Mouse (Mus musculus) forebrain, embryonic 11.5 days (tissue): ENCODE measurements around the gene Pfdn5. TPM values are rescaled to one million over a fixed set of nuclear protein-coding genes. Genes with fewer than 3 reads are reported as not detected.

Source experiments
- ATAC-seq: fragments of 200-750 bp; cut with Nextera tagmentation; replicated peaks from 2 replicates; pipeline ENCODE4 v1.8.0; 2017; ENCODE audit warnings: moderate TSS enrichment; ENCODE audit not compliant: low FRiP score
- DNase-seq: peaks from one replicate; pipeline ENCODE4 v3.0.0-alpha.2; 2017; ENCODE audit warnings: low spot score
- H3K27ac ChIP-seq: fragments of 300-500 bp; sonication (generic); 2 replicates; pipeline ENCODE4 v1.5.1; 2014; ENCODE audit warnings: low read depth, low read length
- H3K27me3 ChIP-seq: fragments of 300-500 bp; sonication (generic); 2 replicates; pipeline ENCODE4 v1.6.1; 2014; ENCODE audit warnings: mild to moderate bottlenecking, low read length, mixed read lengths; ENCODE audit not compliant: control insufficient read depth, insufficient read depth
- H3K36me3 ChIP-seq: fragments of 300-500 bp; sonication (generic); 2 replicates; pipeline ENCODE4 v1.6.1; 2014; ENCODE audit warnings: mild to moderate bottlenecking, low read length, moderate library complexity, mixed read lengths; ENCODE audit not compliant: control insufficient read depth, insufficient read depth
- H3K4me1 ChIP-seq: fragments of 300-500 bp; sonication (generic); replicated peaks from 2 replicates; pipeline ENCODE4 v1.6.1; 2014; ENCODE audit warnings: low read length, mixed read lengths; ENCODE audit not compliant: control insufficient read depth, insufficient read depth
- H3K4me2 ChIP-seq: fragments of 300-500 bp; sonication (generic); 2 replicates; pipeline ENCODE4 v1.6.1; 2014; ENCODE audit warnings: low read depth, mild to moderate bottlenecking, low read length, moderate library complexity, mixed read lengths; ENCODE audit not compliant: severe bottlenecking
- H3K4me3 ChIP-seq: fragments of 300-500 bp; sonication (generic); 2 replicates; pipeline ENCODE4 v1.5.1; 2014; ENCODE audit warnings: low read depth, low read length
- H3K9ac ChIP-seq: fragments of 300-500 bp; sonication (generic); 2 replicates; pipeline ENCODE4 v1.6.1; 2014; ENCODE audit warnings: low read length
- H3K9me3 ChIP-seq: fragments of 300-500 bp; sonication (generic); 2 replicates; pipeline ENCODE4 v1.6.1; 2016; ENCODE audit warnings: low read length, mixed read lengths; ENCODE audit not compliant: control insufficient read depth
- WGBS: fragments of 180-500 bp; shearing (Covaris S2); extraction: QIAGEN DNeasy Blood & Tissue Kit; methylation state at CpG from one replicate; pipeline ENCODE4 v1.1.7; 2014; 5-methylcytosine and 5-hydroxymethylcytosine counted together
- polyA plus RNA-seq: library from polyadenylated mRNA; unstranded; fragments of >200 nt; fragmentation: Nextera tagmentation; extraction: Ambion mirVana; gene quantifications from 2 replicates; pipeline ENCODE4 v1.2.1, GENCODE M21; 2014

The Pfdn5 gene
- polyA plus RNA-seq: 357 and 374 TPM in 2 replicates

- H3K4me3 ChIP-seq: peak within 1 kb of the TSS; percentile 60
- H3K4me2 ChIP-seq: peak within 1 kb of the TSS; percentile 77
- DNase-seq (peak; percentile 90), ATAC-seq (peak; percentile 91)
- peaks cover 1% of the 10 kb centered on the region; the same call in 1 of the 2 replicates for H3K4me1 ChIP-seq
- peaks cover 5% of the 10 kb centered on the region; the same call in 1 of the 2 replicates for H3K36me3 ChIP-seq
- no peak within 1 kb of the TSS for H3K27ac ChIP-seq
- H3K9ac ChIP-seq: peak within 1 kb of the TSS; percentile 73
- H3K27me3 ChIP-seq: no peaks in the 10 kb centered on the region
- WGBS: under 1% methylated on average over 40 of the region's 40 CpGs
- no peaks in the 10 kb centered on the region for H3K9me3 ChIP-seq
These were observed at the start of gene Pfdn5 for GRCm38 (mm10) chr15:102326022-102326576. TSS of gene Pfdn5 (plus strand) at chr15:102326116.

- H3K9ac ChIP-seq: peak overlapping the region; percentile 83
- DNase-seq: no peak
- H3K4me1 ChIP-seq: 0 out of 2 replicates have a peak, but pooled peaks cover 5% of the 10 kb centered on the region
- peak overlapping the region; percentile 91 for H3K4me3 ChIP-seq
- no peaks in the 10 kb centered on the region for H3K9me3 ChIP-seq
- peak overlapping the region; percentile 87 for H3K4me2 ChIP-seq
- no peaks in the 10 kb centered on the region for H3K27me3 ChIP-seq
- 41% methylated on average over 7 of the region's 7 CpGs for WGBS
- H3K36me3 ChIP-seq: peaks cover 12% of the 10 kb centered on the region; the same call in 1 of the 2 replicates
- ATAC-seq: no peak; the same call in 1 of the 2 replicates
- peak overlapping the region; percentile 51 for H3K27ac ChIP-seq
These were observed 47.2 kb upstream of the Pfdn5 start for GRCm38 (mm10) chr15:102278726-102279091.

GRCm38 (mm10) chr15:102279092-102279782 is 46.7 kb upstream of the Pfdn5 start, which contains the start of gene Mfsd5:
TSS of gene Mfsd5 (plus strand) at chr15:102279454.
- ATAC-seq (peak; percentile 98), DNase-seq (peak; percentile 95)
- Histone ChIP-seq H3K9me3 (no peaks in the 10 kb centered on the region), H3K4me1 (0 out of 2 replicates have a peak, but pooled peaks cover 5% of the 10 kb centered on the region), H3K27ac (peak within 1 kb of the TSS; percentile 51), H3K36me3 (peaks cover 12% of the 10 kb centered on the region; the same call in 1 of the 2 replicates), H3K9ac (peak within 1 kb of the TSS; percentile 83), H3K4me3 (peak within 1 kb of the TSS; percentile 91), H3K4me2 (peak within 1 kb of the TSS; percentile 87), H3K27me3 (no peaks in the 10 kb centered on the region)
- under 1% methylated on average over 65 of the region's 65 CpGs for WGBS

- Histone ChIP-seq H3K36me3 (peaks cover 12% of the 10 kb centered on the region; the same call in 1 of the 2 replicates), H3K9me3 (no peaks in the 10 kb centered on the region), H3K4me2 (peak overlapping the region; percentile 87), H3K9ac (peak overlapping the region; percentile 83), H3K27me3 (no peaks in the 10 kb centered on the region), H3K4me3 (peak overlapping the region; percentile 91), H3K27ac (peak overlapping the region; percentile 51; the same call in 1 of the 2 replicates), H3K4me1 (0 out of 2 replicates have a peak, but pooled peaks cover 5% of the 10 kb centered on the region)
- 30% methylated on average over 13 of the region's 13 CpGs for WGBS
- DNase-seq (no peak), ATAC-seq (peak; percentile 37; the same call in 1 of the 2 replicates)
These were observed 46.0 kb upstream of the Pfdn5 start for GRCm38 (mm10) chr15:102279783-102280520.

DNA sequence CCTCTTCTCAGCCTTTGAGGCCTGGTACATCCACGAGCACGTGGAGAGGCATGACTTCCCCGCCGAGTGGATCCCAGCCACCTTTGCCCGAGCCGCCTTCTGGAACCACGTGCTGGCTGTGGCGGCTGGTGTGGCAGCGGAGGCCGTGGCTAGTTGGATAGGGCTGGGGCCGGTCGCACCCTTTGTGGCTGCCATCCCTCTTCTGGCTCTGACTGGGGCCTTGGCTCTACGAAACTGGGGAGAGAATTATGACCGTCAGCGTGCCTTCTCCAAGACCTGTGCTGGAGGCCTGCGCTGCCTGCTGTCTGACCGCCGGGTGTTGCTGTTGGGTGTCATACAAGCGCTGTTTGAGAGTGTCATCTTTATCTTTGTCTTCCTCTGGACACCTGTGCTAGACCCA is 45.3 kb upstream of the Pfdn5 start:
- Histone ChIP-seq H3K27ac (no peak overlapping the region), H3K9ac (no peak overlapping the region), H3K9me3 (no peaks in the 10 kb centered on the region), H3K4me1 (0 out of 2 replicates have a peak, but pooled peaks cover 5% of the 10 kb centered on the region), H3K4me3 (no peak overlapping the region; the same call in 1 of the 2 replicates), H3K36me3 (peaks cover 12% of the 10 kb centered on the region; the same call in 1 of the 2 replicates), H3K4me2 (no peak overlapping the region), H3K27me3 (no peaks in the 10 kb centered on the region)
- ATAC-seq: no peak
- 97% methylated on average over 19 of the region's 19 CpGs for WGBS
- DNase-seq: no peak

GRCm38 (mm10) chr15:102282463-102283292 is 43.2 kb upstream of the Pfdn5 start:
- 91% methylated on average over 8 of the region's 8 CpGs for WGBS
- 0 out of 2 replicates have a peak, but pooled peaks cover 5% of the 10 kb centered on the region for H3K4me1 ChIP-seq
- H3K4me2 ChIP-seq: no peak overlapping the region
- no peaks in the 10 kb centered on the region for H3K27me3 ChIP-seq
- DNase-seq: no peak
- ATAC-seq: no peak
- H3K4me3 ChIP-seq: no peak overlapping the region
- H3K27ac ChIP-seq: no peak overlapping the region
- no peak overlapping the region for H3K9ac ChIP-seq
- H3K9me3 ChIP-seq: no peaks in the 10 kb centered on the region
- peaks cover 12% of the 10 kb centered on the region; the same call in 1 of the 2 replicates for H3K36me3 ChIP-seq

DNA sequence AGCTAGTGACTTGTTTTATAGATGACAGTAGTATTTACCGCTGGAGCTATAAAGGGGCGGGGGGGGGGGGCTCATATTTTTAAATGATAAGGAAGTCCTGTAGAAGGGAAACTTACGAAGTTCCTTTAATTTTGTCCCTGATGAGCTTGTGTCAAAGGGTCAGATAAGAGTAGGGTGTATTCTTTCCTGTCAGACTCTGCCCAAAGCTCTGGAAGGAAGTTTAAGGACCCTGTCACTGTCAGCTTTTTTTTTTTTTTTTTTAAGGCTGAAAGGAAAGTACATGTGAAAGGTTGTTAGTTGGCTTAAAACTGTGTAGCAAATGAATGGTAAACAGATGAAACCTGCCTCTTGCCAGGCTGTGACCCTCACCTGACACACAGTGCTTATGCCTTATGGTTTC is 42.3 kb upstream of the Pfdn5 start:
- no peak overlapping the region for H3K4me2 ChIP-seq

More for the DNA sequence above, 42.3 kb upstream of the Pfdn5 start:
- peaks cover 12% of the 10 kb centered on the region; the same call in 1 of the 2 replicates for H3K36me3 ChIP-seq
- WGBS: 85% methylated on average over 3 of the region's 3 CpGs
- H3K27ac ChIP-seq: no peak overlapping the region
- DNase-seq (no peak), ATAC-seq (no peak)
- no peak overlapping the region for H3K4me3 ChIP-seq
- 0 out of 2 replicates have a peak, but pooled peaks cover 5% of the 10 kb centered on the region for H3K4me1 ChIP-seq
- no peak overlapping the region for H3K9ac ChIP-seq
- no peaks in the 10 kb centered on the region for H3K27me3 ChIP-seq
- H3K9me3 ChIP-seq: no peaks in the 10 kb centered on the region
